Mouse (Mus musculus): ENCODE measurements around the gene 9430097D07Rik. TPM values are rescaled to one million over a fixed set of nuclear protein-coding genes. Genes with fewer than 3 reads are reported as not detected.

Gene 9430097D07Rik
- polyA plus RNA-seq, 1 experiment from 2014 or later: 0.11 TPM

- Histone ChIP-seq H3K4me1 (peaks cover 79% of the 10 kb centered on the region), H3K27ac (replicated peaks) (peak overlapping the region; percentile 96), H3K4me3 (peak overlapping the region; percentile 80), H3K27me3 (replicated peaks; ENCODE audit: low read depth, poor library complexity, severe bottlenecking) (no peaks in the 10 kb centered on the region), H3K36me3 (replicated peaks) (0 out of 2 replicates have a peak, but pooled peaks cover 4% of the 10 kb centered on the region), H3K9me3 (no peaks in the 10 kb centered on the region)
- DNase-seq (ENCODE audit: low spot score): peak; percentile 24
- under 1% methylated on average over 14 of the region's 14 CpGs for WGBS
Observed at GRCm38 (mm10) chr2:32536086-32536633, 39.3 kb downstream of the 9430097D07Rik start.

- under 1% methylated on average over 56 of the region's 56 CpGs for WGBS
- Histone ChIP-seq H3K27ac (replicated peaks) (peak overlapping the region; percentile 96), H3K27me3 (replicated peaks; ENCODE audit: low read depth, poor library complexity, severe bottlenecking) (no peaks in the 10 kb centered on the region), H3K36me3 (replicated peaks) (0 out of 2 replicates have a peak, but pooled peaks cover 4% of the 10 kb centered on the region), H3K9me3 (no peaks in the 10 kb centered on the region), H3K4me1 (peaks cover 73% of the 10 kb centered on the region), H3K4me3 (peak overlapping the region; percentile 80)
- peak; percentile 71 for DNase-seq (ENCODE audit: low spot score)
Observed at GRCm38 (mm10) chr2:32535501-32535991, 39.9 kb downstream of the 9430097D07Rik start.

- Histone ChIP-seq H3K27me3 (replicated peaks; ENCODE audit: low read depth, poor library complexity, severe bottlenecking) (no peaks in the 10 kb centered on the region), H3K4me1 (peaks cover 67% of the 10 kb centered on the region), H3K9me3 (no peaks in the 10 kb centered on the region), H3K4me3 (peak within 1 kb of the TSS; percentile 80), H3K27ac (replicated peaks) (peak within 1 kb of the TSS; percentile 96), H3K36me3 (replicated peaks) (0 out of 2 replicates have a peak, but pooled peaks cover 4% of the 10 kb centered on the region)
- WGBS: under 1% methylated on average over 67 of the region's 67 CpGs
- peak; percentile 100 for DNase-seq (ENCODE audit: low spot score)
Observed at GRCm38 (mm10) chr2:32534733-32535471, 40.6 kb downstream of the 9430097D07Rik start, which contains the start of gene Fam102a. Fam102a (plus strand) TSS chr2:32535332.

- Histone ChIP-seq H3K27me3 (replicated peaks; ENCODE audit: low read depth, poor library complexity, severe bottlenecking) (no peaks in the 10 kb centered on the region), H3K4me3 (peak overlapping the region; percentile 80), H3K27ac (replicated peaks) (peak overlapping the region; percentile 96), H3K4me1 (peaks cover 60% of the 10 kb centered on the region), H3K36me3 (replicated peaks) (0 out of 2 replicates have a peak, but pooled peaks cover under 1% of the 10 kb centered on the region), H3K9me3 (no peaks in the 10 kb centered on the region)
- 11% methylated on average over 13 of the region's 13 CpGs for WGBS
- peak; percentile 76 for DNase-seq (ENCODE audit: low spot score)
Observed at GRCm38 (mm10) chr2:32534061-32534732, 41.3 kb downstream of the 9430097D07Rik start.

GRCm38 (mm10) chr2:32533163-32533562 lies 42.3 kb downstream of the 9430097D07Rik start:
- Histone ChIP-seq H3K27ac (replicated peaks) (peak overlapping the region; percentile 96), H3K4me1 (peaks cover 50% of the 10 kb centered on the region), H3K4me3 (no peak overlapping the region), H3K9me3 (no peaks in the 10 kb centered on the region), H3K36me3 (replicated peaks) (no peaks in the 10 kb centered on the region), H3K27me3 (replicated peaks; ENCODE audit: low read depth, poor library complexity, severe bottlenecking) (no peaks in the 10 kb centered on the region)
- DNase-seq (ENCODE audit: low spot score): no peak
- whole genome bisulfite sequencing: 77% methylated on average over 2 of the region's 2 CpGs

- Histone ChIP-seq H3K4me3 (no peak overlapping the region), H3K4me1 (peaks cover 31% of the 10 kb centered on the region), H3K9me3 (no peaks in the 10 kb centered on the region), H3K27me3 (replicated peaks; ENCODE audit: low read depth, poor library complexity, severe bottlenecking) (no peaks in the 10 kb centered on the region), H3K27ac (replicated peaks) (no peak overlapping the region), H3K36me3 (replicated peaks) (no peaks in the 10 kb centered on the region)
- no peak for DNase-seq (ENCODE audit: low spot score)
- WGBS: 80% methylated on average over 2 of the region's 2 CpGs
Observed at GRCm38 (mm10) chr2:32530479-32530878, 45.0 kb downstream of the 9430097D07Rik start.

GRCm38 (mm10) chr2:32528326-32528725 lies 47.2 kb downstream of the 9430097D07Rik start:
- H3K36me3 ChIP-seq (replicated peaks): no peaks in the 10 kb centered on the region
- no peaks in the 10 kb centered on the region for H3K27me3 ChIP-seq (replicated peaks; ENCODE audit: low read depth, poor library complexity, severe bottlenecking)
- no peak overlapping the region for H3K27ac ChIP-seq (replicated peaks)
- H3K4me1 ChIP-seq: peaks cover 20% of the 10 kb centered on the region
- WGBS: 81% methylated on average over 1 of the region's 1 CpGs
- H3K9me3 ChIP-seq: no peaks in the 10 kb centered on the region
- no peak for DNase-seq (ENCODE audit: low spot score)
- H3K4me3 ChIP-seq: no peak overlapping the region

- no peaks in the 10 kb centered on the region for H3K9me3 ChIP-seq
- H3K36me3 ChIP-seq (replicated peaks): no peaks in the 10 kb centered on the region
- H3K27me3 ChIP-seq (replicated peaks; ENCODE audit: low read depth, poor library complexity, severe bottlenecking): no peaks in the 10 kb centered on the region
- H3K4me3 ChIP-seq: no peak overlapping the region
- 73% methylated on average over 14 of the region's 14 CpGs for WGBS
- H3K4me1 ChIP-seq: peaks cover 19% of the 10 kb centered on the region
- DNase-seq (ENCODE audit: low spot score): no peak
- H3K27ac ChIP-seq (replicated peaks): no peak overlapping the region
Observed at GRCm38 (mm10) chr2:32527468-32527966, 48.0 kb downstream of the 9430097D07Rik start.

GRCm38 (mm10) chr2:32525816-32526215 lies 49.7 kb downstream of the 9430097D07Rik start:
- H3K27me3 ChIP-seq (replicated peaks; ENCODE audit: low read depth, poor library complexity, severe bottlenecking): no peaks in the 10 kb centered on the region
- no peak for DNase-seq (ENCODE audit: low spot score)
- H3K9me3 ChIP-seq: no peaks in the 10 kb centered on the region
- H3K36me3 ChIP-seq (replicated peaks): no peaks in the 10 kb centered on the region
- peaks cover 27% of the 10 kb centered on the region for H3K4me1 ChIP-seq
- no peak overlapping the region for H3K27ac ChIP-seq (replicated peaks)
- no peak overlapping the region for H3K4me3 ChIP-seq
- 83% methylated on average over 12 of the region's 12 CpGs for WGBS

GRCm38 (mm10) chr2:32524536-32525031 lies 50.9 kb downstream of the 9430097D07Rik start:
- no peaks in the 10 kb centered on the region for H3K27me3 ChIP-seq (replicated peaks; ENCODE audit: low read depth, poor library complexity, severe bottlenecking)
- H3K36me3 ChIP-seq (replicated peaks): no peaks in the 10 kb centered on the region
- whole genome bisulfite sequencing: 90% methylated on average over 13 of the region's 13 CpGs

More at GRCm38 (mm10) chr2:32524536-32525031, 50.9 kb downstream of the 9430097D07Rik start:
- DNase-seq (ENCODE audit: low spot score): no peak
- H3K4me3 ChIP-seq: no peak overlapping the region
- peaks cover 27% of the 10 kb centered on the region for H3K4me1 ChIP-seq
- no peak overlapping the region for H3K27ac ChIP-seq (replicated peaks)
- H3K9me3 ChIP-seq: no peaks in the 10 kb centered on the region

Measured in embryonic facial prominence, embryonic 10.5 days (tissue).